Mouse (Mus musculus) ovary, postnatal 14 days (tissue): ENCODE results near the gene Tmc8.
"Not testable (repeated sequence)": the region's sequence is repeated elsewhere in the genome, so short reads cannot be mapped to it uniquely, and the experiment has no call there.

Experiments used
- DNase-seq: peaks from one replicate; pipeline ENCODE4 v3.0.0; 2022; ENCODE audit warnings: low spot score

Gene Tmc8

DNA sequence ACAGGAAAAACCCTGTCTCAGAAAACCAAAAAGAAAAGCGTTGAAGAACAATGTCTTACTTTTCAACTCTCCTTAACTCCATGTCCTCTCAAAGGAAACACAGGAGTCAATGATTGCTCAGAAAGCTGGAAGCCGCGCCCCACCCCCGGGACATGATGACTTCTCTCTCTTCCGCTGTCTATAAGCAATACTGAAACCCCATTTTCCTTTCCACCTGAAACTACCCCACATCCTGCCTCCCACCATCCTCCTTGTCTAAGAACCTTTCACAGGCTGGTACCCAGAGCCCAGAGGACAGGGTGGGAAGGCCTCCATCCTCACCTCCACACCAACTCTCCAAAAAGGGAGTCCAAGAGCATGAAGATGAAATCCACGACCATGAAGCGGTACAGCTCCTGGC lies 9.5 kb upstream of the Tmc8 start:
- DNase-seq: no peak

DNA sequence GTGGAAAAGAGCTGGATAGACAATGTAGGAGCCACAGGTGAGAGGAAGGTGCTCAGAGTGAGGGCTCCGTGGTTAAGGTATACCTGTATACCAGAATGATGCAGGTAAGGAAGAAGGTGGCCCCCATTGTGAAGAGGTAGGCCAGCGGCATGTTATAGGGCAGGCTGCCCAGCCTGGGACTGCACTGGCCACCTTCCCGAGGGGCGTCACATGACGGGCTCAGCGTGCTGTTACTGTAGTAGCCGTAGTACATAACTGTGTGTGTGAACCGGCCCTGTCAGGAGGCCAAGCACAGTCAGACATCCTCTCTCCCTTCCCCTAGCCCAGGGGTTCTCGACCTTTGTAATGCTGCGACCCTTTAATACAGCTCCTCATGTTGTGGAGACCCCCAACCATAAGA lies 7.0 kb upstream of the Tmc8 start:
- DNase-seq: no peak

DNA sequence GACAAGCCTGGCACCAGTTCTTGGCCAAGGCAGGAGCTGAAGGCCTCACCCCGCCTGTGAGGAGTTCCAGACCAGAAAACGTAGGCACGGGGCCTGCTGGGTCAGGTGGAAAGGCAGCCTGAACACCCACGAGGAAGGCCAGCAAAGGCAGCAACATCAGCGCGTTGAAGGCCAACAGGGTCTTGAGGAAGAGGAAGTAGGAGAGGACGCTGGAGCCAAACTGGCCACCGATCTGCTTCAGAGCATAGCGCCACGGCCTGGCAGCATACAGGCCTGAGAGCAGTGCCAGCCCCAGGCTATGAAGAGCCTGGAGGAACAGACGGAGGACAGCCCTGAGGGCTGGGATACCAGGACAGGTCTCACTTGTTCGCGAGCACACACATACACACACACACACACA lies 6.3 kb upstream of the Tmc8 start:
- DNase-seq: no peak

DNA sequence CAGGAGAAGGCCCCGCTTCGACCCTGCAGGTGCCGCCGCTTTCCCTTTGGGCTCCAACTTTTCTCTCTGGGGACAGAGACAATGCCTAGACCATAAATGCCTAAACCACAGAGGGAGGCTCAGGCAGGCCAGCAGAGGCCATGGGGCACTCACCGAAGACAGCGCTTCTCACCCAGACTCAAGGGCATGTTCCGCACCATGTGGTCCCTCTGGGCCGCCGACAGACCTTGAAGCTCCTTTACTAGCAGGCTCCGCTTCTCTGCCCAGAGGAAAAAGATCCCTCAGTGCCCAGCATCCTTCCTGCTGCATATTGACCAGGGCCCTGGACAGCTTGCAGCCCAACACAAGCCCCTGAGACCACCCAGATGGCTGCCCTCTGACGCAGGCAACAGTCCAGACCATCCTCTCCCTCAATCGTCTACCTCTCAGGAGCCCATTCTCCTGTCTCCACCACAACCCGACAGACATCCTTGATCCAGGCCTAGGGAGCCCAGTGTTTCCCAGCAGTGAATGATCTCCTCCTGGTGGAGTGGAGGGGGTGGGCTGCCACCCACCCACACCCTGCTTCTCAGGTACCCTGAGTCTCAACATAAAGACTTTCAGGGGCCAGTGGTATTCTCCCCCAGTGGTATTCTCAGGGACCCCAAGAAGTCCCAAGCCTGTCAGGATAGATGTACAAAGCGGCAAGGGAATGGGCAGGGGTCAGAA lies 5.6 kb upstream of the Tmc8 start:
- DNase-seq: no peak

DNA sequence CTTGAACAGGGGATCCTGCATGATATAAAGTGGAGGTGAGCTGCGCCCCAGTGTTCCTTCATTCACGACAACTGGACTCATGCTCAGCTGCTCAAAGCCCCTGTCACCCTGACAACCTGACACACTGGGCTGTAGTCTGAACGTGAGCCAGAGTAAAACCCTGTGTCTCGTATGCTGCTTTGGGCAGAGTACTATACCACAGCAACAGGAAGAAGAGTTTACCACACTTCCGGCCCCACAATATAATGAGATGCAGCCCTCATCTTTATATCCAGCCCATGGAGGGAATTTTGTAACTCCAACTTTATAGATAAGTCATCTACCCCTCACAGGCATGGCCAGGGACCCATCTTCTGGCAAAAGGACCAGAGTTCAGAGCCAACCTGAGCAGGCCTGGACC lies 4.8 kb upstream of the Tmc8 start:
- no peak for DNase-seq

DNA sequence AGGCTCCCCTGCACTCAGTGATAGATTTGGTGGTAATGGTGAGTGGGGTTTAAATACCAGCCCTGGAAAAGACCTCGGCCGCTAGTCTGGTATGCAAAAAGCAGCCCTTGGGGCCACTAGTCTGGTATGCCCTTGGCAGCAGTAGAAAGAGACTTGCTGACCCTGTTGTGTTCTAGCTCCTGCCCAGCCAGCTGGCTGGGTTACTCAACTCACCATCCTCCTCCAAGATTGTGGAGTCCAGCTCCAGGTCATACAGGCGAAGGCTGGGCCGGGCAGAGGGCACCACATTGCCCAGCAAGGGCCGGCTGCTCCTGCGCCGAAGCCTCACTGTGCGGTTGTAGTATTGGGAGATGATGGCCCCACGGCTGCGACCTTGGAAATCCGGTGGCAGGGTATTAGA lies 3.8 kb upstream of the Tmc8 start:
- DNase-seq: no peak

DNA sequence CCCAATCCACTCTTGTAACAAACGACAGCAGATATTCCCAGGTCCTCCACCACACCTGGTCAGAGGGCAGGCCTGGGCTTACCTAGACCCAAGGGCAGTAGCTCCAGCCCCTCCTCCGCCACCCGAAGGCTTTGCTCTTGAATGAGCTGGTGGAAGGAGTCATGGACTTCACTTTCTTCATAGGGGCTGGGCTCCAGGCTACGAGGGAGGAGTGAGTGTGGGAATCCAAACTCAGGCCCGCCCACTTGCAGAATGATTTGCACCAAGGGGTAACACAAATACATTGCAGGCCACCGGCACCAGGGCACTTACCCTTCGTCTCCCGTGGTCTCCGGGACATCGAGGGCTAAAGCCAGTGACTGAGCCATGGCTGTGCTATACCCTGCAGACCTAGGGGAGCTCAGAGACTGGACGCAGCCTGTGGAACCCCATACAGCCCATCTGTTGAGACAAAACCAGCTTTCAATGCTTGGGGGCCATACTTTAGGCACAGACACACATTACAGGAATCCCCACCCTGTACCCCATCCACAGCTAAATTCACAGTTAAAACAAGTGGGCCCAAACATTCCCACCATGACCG lies 2.9 kb upstream of the Tmc8 start:
- DNase-seq: no peak

DNA sequence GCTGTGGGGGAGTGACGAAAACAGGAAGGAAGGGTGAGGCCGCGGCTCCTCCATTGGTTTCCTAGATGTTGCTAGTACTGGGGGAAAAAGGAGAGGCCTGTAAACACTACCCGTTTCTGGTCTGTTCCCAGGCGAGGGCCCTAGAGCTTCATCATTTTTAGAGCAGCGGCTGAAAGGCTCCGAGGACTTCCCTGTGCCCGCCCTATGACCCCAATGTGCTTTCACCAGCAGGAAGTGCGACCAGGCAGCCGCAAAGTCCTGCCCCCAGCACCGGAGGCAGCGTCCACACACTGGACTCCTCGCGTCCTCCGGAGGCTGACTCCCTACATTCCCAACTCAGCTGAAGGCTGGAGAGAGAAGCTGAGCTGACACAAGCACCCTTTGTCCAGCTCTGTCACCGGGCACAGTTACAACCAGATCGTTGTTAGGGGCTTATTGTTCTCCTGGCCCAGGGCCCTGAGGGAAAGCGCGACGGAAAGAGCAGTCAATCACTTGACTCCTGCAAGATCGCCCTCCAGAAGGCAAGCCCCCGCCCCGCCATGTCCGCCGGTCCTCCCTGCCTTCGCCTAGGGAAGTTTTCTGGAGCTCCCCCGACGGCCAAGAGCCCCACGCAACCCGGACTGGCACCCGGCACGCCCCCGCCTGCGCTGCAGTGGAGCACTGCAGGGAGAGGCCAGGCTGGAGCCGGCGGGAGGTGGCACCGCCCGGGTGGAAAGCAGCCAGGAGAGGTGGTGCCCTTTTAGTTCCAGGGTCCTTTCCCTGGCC lies 2.3 kb upstream of the Tmc8 start:
- DNase-seq: peak; percentile 51

DNA sequence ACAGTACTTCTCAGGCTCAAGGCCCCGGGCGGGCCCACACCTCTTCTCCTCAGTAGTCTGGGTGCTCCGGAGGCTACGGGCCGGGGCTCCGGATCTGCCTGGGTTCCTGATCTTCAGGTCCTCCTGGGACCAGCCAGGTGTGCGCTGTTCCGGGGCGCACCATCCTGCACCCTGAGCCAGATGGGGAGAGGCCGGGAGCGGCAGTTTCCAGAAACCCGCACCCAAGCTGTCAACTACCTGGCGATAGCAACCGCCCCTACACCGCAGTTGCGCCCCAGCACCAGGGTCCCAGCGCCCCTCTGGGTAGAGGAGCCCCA lies 1.7 kb upstream of the Tmc8 start:
- DNase-seq: no peak

DNA sequence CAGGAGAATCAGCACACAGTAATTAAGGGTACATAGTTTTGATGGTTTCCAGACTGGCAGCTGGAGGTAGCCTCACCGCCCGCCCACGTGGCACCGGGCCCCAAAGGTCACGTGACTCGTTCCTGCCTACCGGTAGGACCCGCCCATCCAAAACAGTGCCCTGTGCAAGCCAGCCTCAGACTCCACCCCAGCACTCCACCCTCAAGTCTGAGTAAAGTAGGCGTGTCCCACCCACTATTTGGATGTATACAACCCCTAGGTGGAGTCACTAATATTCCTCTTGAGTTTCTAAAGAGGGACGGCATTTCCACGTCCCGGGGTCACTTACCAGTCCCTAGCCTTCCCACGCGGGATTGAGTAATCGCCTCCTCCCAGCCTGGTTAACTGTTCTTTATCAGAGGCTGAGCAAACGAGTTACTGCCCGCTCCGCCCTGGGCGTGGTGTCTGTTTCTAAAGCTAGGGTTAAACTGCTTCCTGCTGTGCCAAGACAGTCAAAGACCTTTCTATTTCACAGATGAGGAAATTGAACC lies 1.2 kb upstream of the Tmc8 start:
- peak; percentile 75 for DNase-seq

DNA sequence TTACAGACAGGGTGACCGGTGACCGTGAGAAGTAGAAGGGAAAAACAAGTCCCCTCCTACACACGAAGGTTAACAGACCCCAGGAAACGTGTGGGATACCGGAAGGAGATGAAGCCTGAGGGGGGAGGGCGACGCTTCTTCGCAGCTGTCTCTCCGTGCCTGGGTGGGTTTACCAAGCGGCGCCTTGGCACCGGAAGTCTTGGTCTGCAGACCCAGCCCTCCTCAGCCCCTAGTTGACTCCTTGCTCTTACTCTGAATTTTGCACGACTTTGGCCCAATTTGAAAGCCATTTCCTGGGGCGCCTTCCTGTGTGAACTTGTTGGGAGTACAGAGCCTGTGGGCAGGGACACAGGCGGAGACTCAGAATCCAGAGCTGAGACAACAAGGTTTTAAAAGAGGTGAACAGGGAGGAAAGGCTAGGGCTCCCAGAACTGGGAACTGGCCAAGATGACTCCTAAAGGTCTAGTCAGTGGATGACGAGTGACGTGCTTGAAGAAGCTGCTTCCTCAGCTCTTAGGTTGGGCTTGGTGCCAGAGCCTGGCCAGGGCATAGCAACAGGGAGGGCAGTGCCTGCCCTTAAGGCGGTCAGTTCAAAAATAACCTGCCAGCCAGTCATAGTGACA lies 566 bp upstream of the Tmc8 start:
- DNase-seq: no peak

DNA sequence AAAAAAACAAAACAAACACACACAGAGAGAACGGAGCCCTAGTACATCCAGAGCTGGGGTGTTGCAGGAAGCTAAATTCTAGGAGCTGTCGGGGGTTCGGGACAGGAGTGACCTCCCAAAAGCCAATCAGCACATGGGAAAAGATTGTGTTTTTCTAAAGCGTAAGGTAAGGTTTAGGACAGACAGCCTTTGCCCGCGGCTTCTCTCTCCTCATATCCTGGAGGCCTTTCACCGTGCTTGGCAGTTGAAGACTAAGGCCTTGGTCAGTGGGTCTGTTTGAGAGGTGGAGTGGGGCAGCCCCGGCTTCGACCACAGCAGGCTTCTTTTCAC lies 794 bp downstream of the Tmc8 start:
- DNase-seq: no peak

DNA sequence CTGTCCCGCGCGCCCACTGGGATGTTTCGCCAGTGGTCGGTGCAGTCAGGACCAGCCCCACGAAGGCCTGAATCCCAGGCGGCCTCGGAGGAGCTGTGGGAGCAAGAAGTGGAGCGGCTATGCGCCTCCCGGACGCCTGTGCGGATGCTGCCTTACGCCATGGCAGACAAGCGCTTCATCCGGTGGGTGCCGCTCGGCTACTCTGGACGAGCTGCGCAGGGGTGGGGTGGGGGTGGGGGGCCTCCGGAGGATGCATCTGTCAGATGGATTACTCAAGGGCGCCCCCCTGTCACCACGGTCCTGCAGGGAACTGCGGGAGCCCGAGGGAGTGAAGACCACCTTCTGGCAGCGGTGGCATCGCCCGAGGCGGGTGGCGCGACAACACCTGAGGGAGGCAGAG lies 1.2 kb downstream of the Tmc8 start:
- DNase-seq: no peak

DNA sequence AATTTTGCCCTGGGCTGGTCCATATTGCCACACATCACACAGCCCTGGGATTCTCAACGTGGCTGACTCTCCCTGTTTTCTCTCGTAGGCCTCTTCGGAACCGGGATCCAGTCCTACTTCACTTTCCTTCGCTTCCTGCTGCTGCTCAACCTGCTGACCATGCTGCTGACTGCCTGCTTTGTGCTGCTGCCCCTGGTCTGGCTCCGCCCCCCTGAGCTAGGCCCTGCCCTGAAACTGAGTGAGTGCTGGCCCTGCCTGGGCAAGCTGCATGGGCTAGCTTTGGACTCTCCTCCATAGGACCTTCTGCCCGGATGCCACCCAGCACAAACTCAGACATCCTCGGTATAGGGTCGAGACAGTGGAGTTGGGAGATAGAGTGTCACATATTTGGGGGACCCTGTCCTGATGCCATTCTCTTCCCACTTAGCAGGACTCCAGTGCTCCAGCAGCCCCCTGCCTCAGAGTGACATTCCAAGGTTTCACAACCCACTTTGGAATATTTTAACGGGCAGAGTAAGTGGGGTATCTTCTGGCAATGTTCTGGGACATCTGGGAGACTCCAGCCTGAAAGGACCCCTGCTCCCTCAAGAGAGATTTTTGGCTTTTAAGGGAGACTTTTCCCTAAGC lies 1.9 kb downstream of the Tmc8 start:
- DNase-seq: no peak

DNA sequence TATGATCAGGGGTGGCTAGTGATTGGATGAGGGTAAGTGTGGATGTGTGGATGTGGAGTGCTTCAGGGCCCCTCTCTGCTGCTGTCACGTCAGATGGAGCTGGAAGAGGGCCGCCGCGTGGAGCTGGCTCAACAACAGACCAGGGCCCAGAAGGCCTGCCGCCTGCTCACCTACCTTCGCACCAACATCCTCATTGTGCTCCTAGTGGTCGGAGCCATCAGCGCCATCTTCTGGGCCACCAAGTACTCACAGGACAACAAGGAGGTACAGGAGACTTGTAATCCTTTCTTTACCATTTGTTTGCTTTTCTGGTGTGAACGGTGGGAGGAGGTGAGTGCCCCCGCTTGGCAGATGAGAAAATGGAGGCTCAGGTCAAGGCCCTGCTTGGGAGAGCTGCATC lies 4.4 kb downstream of the Tmc8 start:
- DNase-seq: no peak

DNA sequence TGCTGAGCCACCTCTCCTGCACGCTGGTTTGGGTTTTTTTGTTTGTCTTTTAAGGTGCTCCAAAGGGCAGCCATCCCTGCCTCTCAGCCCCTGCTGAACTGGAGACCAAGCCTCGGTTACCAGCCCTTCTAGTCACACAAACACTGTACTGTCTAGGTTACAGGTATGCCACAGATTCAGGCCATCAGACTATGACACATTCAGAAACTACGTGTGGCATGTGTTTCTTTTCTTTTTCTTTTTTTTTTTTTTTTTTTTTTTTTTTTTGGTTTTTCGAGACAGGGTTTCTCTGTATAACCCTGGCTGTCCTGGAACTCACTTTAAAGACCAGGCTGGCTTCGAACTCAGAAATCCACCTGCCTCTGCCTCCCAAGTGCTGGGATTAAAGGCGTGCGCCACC lies 6.6 kb downstream of the Tmc8 start:
- not testable (repeated sequence) for DNase-seq

DNA sequence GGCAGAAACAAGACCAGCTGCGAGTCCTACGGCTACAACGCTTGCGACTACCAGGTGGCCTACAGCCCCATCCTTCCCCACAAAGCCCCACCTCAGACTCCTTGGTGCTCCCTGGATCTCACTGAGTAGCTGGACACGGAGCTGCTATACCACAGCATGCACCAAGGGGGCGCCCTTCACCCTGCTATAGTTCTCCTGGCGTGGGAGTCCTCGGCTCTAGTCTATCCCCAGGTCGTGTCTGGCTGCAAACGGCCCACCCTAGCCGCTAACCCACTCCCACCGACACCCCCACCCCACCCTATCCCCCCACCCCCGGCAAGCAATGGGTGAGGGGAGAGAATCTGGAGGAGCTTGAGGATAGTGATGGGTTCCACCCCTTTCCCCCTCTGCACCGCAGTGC lies 8.4 kb downstream of the Tmc8 start:
- peak; percentile 69 for DNase-seq

DNA sequence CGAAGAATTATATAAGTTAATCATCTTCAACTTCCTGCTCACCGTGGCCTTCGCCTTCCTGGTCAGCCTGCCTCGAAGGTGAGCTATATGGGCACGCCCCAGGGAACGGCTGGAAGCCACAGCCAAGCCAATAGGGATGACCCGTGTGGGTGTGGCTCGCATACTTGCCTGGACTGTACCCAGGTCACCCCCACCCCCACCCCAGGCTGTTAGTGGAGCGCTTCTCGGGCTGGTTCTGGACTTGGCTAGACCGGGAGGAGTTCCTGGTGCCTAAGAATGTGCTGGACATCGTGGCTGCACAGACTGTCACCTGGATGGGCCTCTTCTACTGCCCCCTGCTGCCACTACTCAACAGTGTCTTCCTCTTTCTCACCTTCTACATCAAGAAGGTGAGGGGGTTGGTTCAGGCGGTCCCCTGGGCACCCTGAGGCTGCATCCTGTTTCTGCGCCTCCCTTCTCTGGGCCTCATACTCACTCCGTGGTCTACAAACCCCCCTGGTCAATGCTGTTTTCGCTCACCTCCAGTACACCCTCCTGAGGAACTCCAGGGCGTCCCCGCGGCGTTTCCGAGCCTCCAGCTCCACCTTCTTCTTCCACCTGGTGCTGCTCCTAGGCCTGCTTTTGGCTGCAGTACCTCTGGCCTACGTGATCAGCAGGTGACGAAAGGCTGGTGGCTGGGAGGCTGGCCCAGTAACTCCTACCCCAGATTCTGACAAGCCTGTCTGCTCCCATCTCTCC lies 9.0 kb downstream of the Tmc8 start:
- DNase-seq: no peak

DNA sequence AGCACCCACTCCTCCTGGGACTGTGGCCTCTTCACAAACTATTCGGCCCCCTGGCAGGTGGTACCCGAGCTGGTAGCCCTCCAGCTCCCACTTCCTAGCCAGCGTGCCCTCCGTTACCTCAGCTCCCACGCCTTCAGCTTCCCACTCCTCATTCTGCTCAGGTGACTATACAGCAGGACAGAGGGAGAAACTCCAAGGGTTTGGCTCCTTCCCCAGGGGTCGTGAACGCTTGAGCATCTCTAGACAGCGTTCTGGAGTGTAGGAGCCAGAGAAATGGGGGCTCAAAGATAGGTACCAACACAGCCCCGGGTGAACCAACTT lies 9.5 kb downstream of the Tmc8 start:
- no peak for DNase-seq

DNA sequence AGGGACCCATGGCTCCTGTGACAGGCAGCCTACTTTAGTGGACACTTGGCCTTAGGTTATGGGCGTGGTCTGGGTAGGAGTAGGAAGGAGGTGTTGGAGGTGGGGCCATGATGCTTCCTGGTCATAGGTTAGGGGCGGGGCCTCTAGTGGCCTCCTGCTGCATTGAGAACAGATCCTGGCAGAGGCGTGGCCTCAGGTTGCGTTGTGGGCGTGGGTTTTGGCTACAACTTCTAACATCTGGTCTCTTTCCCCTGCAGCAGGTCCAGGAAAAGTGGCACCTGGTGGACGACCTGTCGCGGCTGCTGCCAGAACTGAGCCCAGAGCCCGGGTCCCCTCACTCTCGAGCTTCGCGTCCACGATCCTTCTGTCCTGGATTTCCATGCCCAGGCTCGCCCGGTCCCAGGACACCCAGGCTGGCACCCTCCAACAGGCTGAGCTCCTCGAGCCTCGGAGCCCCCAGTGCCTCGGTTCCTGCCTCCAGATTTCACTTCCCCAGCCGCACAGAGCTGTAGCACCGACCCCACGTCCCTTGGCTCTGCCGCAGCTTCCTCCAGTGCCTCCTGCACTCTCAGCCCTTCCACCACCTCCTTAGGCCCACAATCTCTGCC lies 10.5 kb downstream of the Tmc8 start:
- DNase-seq: no peak

DNA sequence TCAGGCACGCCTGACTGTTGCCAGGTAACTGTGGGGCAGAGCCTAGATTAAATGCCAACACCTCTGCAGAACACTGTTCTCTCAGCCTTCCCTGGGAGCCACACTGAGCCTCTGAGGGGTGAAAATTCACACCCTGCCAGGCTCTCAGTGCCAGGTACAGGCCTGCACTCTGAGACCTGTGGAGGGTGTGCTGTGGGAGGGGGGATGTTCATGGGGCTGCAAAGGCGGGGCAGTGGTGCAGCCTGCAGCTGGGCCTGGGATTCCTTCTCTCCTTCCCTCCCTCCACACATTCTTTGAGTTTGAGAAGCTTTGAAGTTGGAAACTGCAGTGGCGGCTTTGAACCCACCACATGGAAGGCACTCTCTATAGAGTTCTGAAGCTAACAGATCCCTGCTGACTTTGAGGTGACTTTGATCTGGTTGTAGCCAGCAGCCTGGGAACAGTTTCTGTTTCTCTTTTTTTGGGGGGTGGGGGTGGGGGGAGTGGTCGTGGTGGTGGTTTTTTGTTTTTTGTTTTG lies 12.2 kb downstream of the Tmc8 start:
- DNase-seq: no peak

DNA sequence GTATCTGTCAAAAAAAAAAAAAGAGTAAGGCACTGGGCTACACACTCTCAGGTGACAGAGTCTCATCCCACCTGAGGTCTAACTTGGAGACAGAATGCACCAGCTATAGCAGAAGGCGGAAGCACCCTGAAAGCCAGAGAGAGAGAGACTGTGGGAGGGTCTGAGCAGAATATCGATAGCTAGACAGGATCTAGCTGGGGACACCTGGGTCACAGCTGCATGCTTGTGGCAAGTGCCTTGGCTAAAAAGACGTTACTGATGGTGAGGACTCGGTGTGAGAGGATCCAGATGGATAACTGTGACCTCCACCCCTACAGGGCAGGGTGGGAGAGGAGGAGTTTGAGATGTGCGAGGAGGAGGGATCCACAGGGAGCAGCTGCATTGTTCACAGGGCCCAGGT lies 15.1 kb downstream of the Tmc8 start:
- DNase-seq: no peak
